Mouse (Mus musculus): Measurements from ENCODE around the gene Adk.

- TF ChIP-seq UBTF (IDR thresholded peaks at IDR 0.05; ENCODE audit: low read depth, low read length) (no peak), POLR2AphosphoS2 (IDR thresholded peaks at IDR 0.05; ENCODE audit: low read depth, low read length) (no peak), CTCF (conservative IDR thresholded peaks at IDR 0.05 in 1 of 2, IDR thresholded peaks at IDR 0.05 in 1 of 2; ENCODE audit: low read depth in 2 of 2, low read length in 2 of 2) (no peak), E2F4 (IDR thresholded peaks at IDR 0.05; ENCODE audit: insufficient replicate concordance, low read depth, low read length) (no peak), JUND (conservative IDR thresholded peaks at IDR 0.05; ENCODE audit: low read depth, low read length) (no peak), POLR2A (IDR thresholded peaks at IDR 0.05; ENCODE audit: low read depth, low read length) (no peak), BHLHE40 (IDR thresholded peaks at IDR 0.05; ENCODE audit: low read depth, low read length) (no peak), EP300 (IDR thresholded peaks at IDR 0.05; ENCODE audit: low read length) (no peak), MAFK (IDR thresholded peaks at IDR 0.05; ENCODE audit: insufficient replicate concordance, low read length) (no peak)
Measured at GRCm38 (mm10) chr14:21310530-21310929, 258.2 kb downstream of the Adk start.

Measured in CH12.LX (cell line).